ENCODE assay signal across 8 mouse cellular contexts in genomic region chr3:85886636-85887238, GRCm38 (mm10). TPM values are rescaled to one million over a fixed set of nuclear protein-coding genes. Genes with fewer than 3 reads are reported as not detected.
DNase-seq lines count a peak whose midpoint lies in the region; ATAC-seq and TF ChIP-seq lines count a peak whose summit lies in the region.

No protein-coding gene starts in this region.

- DNase-seq in lung, adult 18-20 months, result peak; percentile 41 to 52
- no peak for DNase-seq in lung, postnatal 14 days
- DNase-seq in liver, embryonic 11.5 days (ENCODE audit: low spot score), result no peak
- no peak for DNase-seq in cerebellum, postnatal 14 days

- no peaks in the 10 kb centered on the region for H3K36me3 ChIP-seq in heart, embryonic 12.5 days
- H3K36me3 ChIP-seq in liver, embryonic 11.5 days (ENCODE audit: control insufficient read depth, insufficient read depth, low read length), result no peaks in the 10 kb centered on the region

- no peak for TF ChIP-seq POLR2A in olfactory bulb, adult 2 months (IDR thresholded peaks at IDR 0.05; ENCODE audit: insufficient read depth, low read depth, low read length)

- TF ChIP-seq CTCF in olfactory bulb, adult 2 months (IDR thresholded peaks at IDR 0.05; ENCODE audit: insufficient read depth, low read depth, low read length), result no peak

- H3K4me2 ChIP-seq in heart, embryonic 12.5 days, result peak overlapping the region; percentile 91
- peak overlapping the region; percentile 99 for H3K4me2 ChIP-seq in liver, embryonic 11.5 days

- H3K9me3 ChIP-seq in heart, embryonic 12.5 days (replicated peaks), result no peaks in the 10 kb centered on the region
- no peaks in the 10 kb centered on the region for H3K9me3 ChIP-seq in liver, embryonic 11.5 days (ENCODE audit: control insufficient read depth, low read length)

- 3% methylated on average over 22 of the region's 22 CpGs for WGBS in heart, embryonic 12.5 days
- WGBS in liver, embryonic 11.5 days, result 3% methylated on average over 22 of the region's 22 CpGs
- 10% methylated on average over 22 of the region's 22 CpGs for WGBS in olfactory bulb, adult 2 months

- H3K27ac ChIP-seq in brown adipose tissue, adult 24 weeks (replicated peaks; ENCODE audit: low read depth, low read length), result no peak overlapping the region
- H3K27ac ChIP-seq in heart, embryonic 12.5 days (ENCODE audit: poor library complexity, severe bottlenecking), result peak overlapping the region; percentile 63
- H3K27ac ChIP-seq in liver, embryonic 11.5 days (ENCODE audit: low read depth, low read length), result no peak overlapping the region; the same call in 1 of the 2 replicates
- no peak overlapping the region for H3K27ac ChIP-seq in olfactory bulb, adult 2 months (ENCODE audit: insufficient read depth, low read depth, low read length)

- H3K9ac ChIP-seq in heart, embryonic 12.5 days, result peak overlapping the region; percentile 74
- H3K9ac ChIP-seq in liver, embryonic 11.5 days (ENCODE audit: low read depth, low read length), result peak overlapping the region; percentile 66

- no peaks in the 10 kb centered on the region for H3K4me1 ChIP-seq in brown adipose tissue, adult 24 weeks (ENCODE audit: control insufficient read depth, insufficient read depth, insufficient read length, low read length)
- peaks cover 16% of the 10 kb centered on the region for H3K4me1 ChIP-seq in heart, embryonic 12.5 days (replicated peaks)
- H3K4me1 ChIP-seq in liver, embryonic 11.5 days (replicated peaks; ENCODE audit: control insufficient read depth, insufficient read depth, low read length), result peaks cover 8% of the 10 kb centered on the region
- peaks cover 16% of the 10 kb centered on the region for H3K4me1 ChIP-seq in olfactory bulb, adult 2 months (ENCODE audit: control insufficient read depth, insufficient read depth, low read length)

- H3K27me3 ChIP-seq in heart, embryonic 12.5 days (replicated peaks), result no peaks in the 10 kb centered on the region
- H3K27me3 ChIP-seq in liver, embryonic 11.5 days (replicated peaks; ENCODE audit: control insufficient read depth, insufficient read depth, low read length), result peaks cover 31% of the 10 kb centered on the region

- H3K4me3 ChIP-seq in brown adipose tissue, adult 24 weeks (ENCODE audit: insufficient read depth, low read depth, low read length), result peak overlapping the region; percentile 68
- H3K4me3 ChIP-seq in heart, embryonic 12.5 days, result peak overlapping the region; percentile 64
- H3K4me3 ChIP-seq in liver, embryonic 11.5 days (ENCODE audit: low read depth, low read length), result peak overlapping the region; percentile 60
- peak overlapping the region; percentile 54 for H3K4me3 ChIP-seq in olfactory bulb, adult 2 months (ENCODE audit: insufficient read depth, low read depth, low read length)

- peak; percentile 13; the same call in 1 of the 2 replicates for ATAC-seq in heart, embryonic 12.5 days (ENCODE audit: insufficient number of reproducible peaks, low FRiP score)
- ATAC-seq in liver, embryonic 11.5 days (replicated peaks; ENCODE audit: low FRiP score), result peak; percentile 6; the same call in 1 of the 2 replicates
- no peak for ATAC-seq in erythroid progenitor cell, adult 5-6 weeks (replicated peaks; ENCODE audit: low FRiP score, poor library complexity, severe bottlenecking)

RNA-seq across cellular contexts. Expression of gene Glt28d2, which starts 0.6 kb away (rescaled TPM):
- polyA plus RNA-seq in brown adipose tissue, adult 24 weeks (2012; ENCODE audit: insufficient read depth, insufficient read length, missing spikeins), result 0.67 and 1.3 TPM in 2 replicates
- 0.85 and 1.2 TPM in 2 replicates for polyA plus RNA-seq in heart, embryonic 12.5 days (2016; fragmentation: Nextera tagmentation; extraction: Ambion mirVana)
- polyA plus RNA-seq in liver, embryonic 11.5 days (2014; fragmentation: Nextera tagmentation; extraction: Ambion mirVana), result 0.08 and 0.18 TPM in 2 replicates
- polyA plus RNA-seq in olfactory bulb, adult 2 months (2012; ENCODE audit: insufficient read depth, insufficient read length, low replicate concordance, missing spikeins), result not detected in 2 replicates
- not detected in 2 replicates for total RNA-seq in erythroid progenitor cell, adult 5-6 weeks (2015; ENCODE audit: low replicate concordance)
- not detected in 2 replicates for total RNA-seq in erythroid progenitor cell, adult 5-6 weeks (2017; ENCODE audit: low replicate concordance)

RNA-seq across cellular contexts. Expression of gene Gm37240, which starts 0.6 kb away (rescaled TPM):
- not detected in 2 replicates for polyA plus RNA-seq in brown adipose tissue, adult 24 weeks (2012; ENCODE audit: insufficient read depth, insufficient read length, missing spikeins)
- polyA plus RNA-seq in heart, embryonic 12.5 days (2016; fragmentation: Nextera tagmentation; extraction: Ambion mirVana), result 4.6 and 6.1 TPM in 2 replicates
- 0.47 and 1.6 TPM in 2 replicates for polyA plus RNA-seq in liver, embryonic 11.5 days (2014; fragmentation: Nextera tagmentation; extraction: Ambion mirVana)
- polyA plus RNA-seq in olfactory bulb, adult 2 months (2012; ENCODE audit: insufficient read depth, insufficient read length, low replicate concordance, missing spikeins), result not detected in 2 replicates
- total RNA-seq in erythroid progenitor cell, adult 5-6 weeks (2015; ENCODE audit: low replicate concordance), result not detected in 2 replicates
- total RNA-seq in erythroid progenitor cell, adult 5-6 weeks (2017; ENCODE audit: low replicate concordance), result not detected in 2 replicates

Comparison
In these comparisons a context has a peak if more than half of its experiments do, and no peak if none do; other contexts are left out.
1. DNase-seq: peak in lung, adult 18-20 months (2 of 2); none in lung, postnatal 14 days (single experiment), liver, embryonic 11.5 days (single experiment) and cerebellum, postnatal 14 days (0 of 2).
2. Peak in every context shown above with its lines, with median percentiles within 50 percentile points of each other: H3K4me3 ChIP-seq.